Mouse (Mus musculus): ENCODE measurements at regions not wholly inside any gene's neighbourhood (a gene's known extent, or its start where the extent isn't known, plus 50 kb on each side); places are given as distances from the start of the nearest gene placed in this dataset.
A peak's percentile ranks its signal among the peaks of the same experiment; 100 is the strongest.

DNA sequence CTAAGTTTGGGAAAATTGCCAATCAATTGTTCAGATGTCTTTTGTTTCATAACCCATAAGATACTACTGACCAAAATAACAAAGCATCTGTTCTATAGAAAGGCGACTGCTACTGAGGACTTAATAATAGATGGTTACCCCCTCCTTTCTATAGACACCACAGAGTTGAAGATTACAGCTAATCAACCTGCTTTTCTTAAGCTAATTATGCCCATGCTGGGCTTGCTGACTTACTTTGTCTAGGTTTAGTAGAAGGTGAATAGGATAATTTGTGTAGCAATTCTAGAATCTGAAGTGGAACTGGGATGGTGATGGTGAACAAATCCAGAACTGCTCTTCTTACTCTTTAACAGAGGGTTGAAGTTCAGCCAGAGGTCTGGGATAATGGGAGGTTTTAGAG, 53.8 kb upstream of the Tbx18 start:
- DNase-seq (ENCODE audit: low spot score in 2 of 2): no peak

DNA sequence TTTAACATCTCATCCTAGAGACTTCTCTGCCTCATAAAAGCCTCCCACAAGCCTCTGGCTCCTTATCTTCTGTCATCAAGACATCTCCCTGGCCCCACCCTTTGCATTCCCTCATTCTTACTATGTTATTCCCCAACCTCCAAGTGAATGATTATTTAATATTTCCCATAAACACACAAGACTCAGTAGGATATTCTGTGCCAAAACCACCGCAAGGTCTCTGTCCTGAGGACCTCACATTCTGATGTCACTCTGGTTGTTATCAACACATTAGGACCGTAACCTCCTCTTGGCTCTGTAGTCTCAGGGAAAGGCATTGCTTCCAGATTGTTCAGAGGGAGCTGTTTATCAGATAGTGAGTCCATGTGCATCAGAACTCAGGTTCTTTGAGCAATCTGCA, 80.7 kb upstream of the Tbx18 start:
- DNase-seq (ENCODE audit: low spot score in 2 of 2): no peak

DNA sequence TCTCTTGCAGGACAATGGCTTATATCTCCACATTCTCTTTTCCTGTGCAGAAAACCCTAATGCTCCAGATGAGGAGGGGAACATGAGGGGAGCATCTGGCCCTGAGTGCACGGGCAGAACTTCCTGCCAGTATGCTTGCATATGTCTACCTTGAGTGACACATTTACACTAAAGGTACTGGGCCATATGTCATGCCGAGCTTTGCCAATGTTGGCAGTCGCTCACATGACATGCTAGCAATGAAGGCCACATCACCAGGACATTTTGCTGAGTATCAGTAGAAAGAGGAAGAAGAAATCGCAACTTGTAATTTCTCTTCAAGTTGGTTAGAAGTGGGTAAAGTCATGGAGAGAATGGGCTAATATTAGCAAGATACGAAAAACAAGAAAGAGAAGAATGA, 91.2 kb upstream of the Tbx18 start:
- DNase-seq (ENCODE audit: low spot score in 2 of 2): no peak

DNA sequence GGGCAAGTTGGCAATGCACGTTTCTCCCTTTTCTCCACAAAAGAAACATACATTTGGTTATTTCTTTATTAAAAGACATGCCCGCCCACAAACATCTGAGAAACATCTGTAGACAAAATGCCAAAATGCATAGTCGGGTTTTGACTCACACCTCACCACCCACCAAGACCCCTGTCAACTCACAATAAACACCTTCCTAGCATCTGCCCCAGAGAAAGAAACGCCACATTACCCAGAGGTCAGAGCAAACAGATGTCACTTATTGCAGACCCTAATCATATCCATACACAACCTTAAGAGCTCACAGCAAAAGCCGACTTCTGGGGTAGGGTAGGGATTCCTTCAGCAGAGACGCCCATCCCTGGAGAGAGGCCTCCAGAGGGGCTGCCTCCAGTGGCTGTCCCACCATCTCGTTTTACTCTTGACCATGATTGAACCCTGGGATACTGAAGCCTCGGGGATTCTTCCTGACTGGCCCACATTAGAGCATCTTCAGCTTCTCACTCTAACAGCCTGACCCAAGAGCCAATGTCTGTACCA, 93.7 kb upstream of the Tbx18 start:
- DNase-seq (ENCODE audit: low spot score in 2 of 2): no peak

DNA sequence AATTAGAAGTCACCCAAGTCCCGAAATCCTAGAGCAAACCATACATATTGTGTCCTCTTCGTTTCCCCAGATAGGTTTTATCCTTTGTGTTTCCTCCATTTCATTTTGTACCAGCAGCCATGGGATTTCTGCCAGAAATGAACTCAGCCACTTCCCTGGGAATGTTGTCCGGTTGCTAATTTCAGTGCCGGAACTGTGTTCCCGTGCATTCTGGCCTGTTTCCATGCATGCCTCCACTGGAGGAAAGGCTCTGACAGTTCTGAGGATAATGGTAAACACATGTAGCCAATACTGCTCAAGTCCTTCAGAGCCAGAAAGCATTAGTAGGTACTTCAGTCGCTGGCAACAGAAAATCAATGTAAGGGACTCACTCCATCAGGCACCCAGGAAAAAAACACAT, 112.8 kb upstream of the Tbx18 start:
- peak in 1 of 2 experiments; percentile 21 for DNase-seq (ENCODE audit: low spot score in 2 of 2)

DNA sequence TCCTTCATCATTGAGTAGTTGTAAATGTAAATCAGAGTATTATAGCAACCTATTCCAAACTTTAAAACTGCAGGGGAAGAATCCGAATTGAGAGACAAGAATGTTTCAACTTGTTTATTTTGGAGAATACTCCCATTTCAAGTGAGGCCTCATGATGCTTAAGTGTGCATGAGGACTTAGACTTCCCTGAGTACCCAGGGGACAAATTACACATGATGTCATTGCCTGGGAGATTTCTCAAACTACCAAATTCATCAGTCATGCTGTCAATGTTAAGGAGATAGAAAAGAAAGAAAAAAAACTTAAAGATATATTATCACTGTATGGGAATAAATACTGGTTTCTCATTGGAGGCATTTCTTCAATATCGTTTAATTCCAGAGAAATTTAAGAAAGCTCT, 113.4 kb upstream of the Tbx18 start:
- no peak for DNase-seq (ENCODE audit: low spot score in 2 of 2)

DNA sequence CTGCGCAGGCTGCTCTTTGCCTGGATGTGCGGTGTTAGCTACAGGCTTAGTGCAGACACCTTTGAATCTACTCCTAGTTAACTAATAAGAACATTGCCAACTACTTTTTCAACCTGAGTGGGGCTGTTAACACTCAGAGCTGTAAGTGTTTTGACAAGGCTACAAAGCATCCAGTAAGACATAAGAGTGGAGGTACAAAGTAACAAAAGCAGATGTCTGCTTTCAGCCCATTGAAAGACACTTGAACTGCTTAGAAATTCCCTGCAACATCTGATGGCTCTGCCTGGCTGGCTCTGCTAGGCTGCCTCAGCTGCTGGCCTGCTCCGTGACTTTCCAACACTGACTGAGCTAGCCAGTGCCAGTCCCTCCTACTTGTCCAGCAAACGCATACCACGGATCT, 117.8 kb upstream of the Tbx18 start:
- no peak for DNase-seq (ENCODE audit: low spot score in 2 of 2)

DNA sequence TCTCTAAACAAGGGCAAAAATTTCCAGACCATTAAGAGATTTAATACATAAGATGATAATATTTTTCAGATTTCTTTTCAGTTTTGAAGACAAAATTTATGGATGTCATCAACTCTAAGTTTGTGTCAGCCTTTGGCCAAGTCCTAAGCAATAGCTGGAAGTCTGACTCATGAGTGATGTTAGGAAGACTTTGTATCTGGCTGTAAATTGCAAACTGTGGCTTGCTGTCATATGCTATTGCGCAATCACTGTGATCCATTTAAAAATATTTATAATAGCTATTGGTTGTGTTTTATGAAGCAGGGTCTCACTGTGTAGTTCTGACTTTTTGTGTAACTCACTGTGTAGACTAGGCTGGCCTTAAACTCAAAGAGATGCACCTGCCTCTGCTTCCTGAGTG, 119.1 kb upstream of the Tbx18 start:
- DNase-seq (ENCODE audit: low spot score in 2 of 2): no peak

DNA sequence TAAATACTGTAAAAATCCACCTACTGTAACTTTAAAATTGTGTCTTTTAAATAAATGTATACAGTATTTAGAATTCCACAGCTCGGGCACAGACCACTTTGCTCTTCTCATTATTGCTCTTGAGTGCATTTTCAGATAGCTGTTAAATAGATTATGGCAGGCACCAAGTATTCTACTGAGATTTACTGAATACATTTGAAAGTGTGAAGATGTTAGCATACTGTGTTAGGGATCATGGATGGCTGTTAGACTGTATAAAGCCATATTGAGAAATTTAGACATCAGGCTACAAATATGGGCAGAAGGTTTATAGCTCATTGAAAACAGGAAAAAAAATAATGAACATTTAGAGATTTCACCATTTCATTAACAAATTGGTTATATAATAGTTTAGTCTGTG, 130.5 kb upstream of the Tbx18 start:
- DNase-seq (ENCODE audit: low spot score in 2 of 2): no peak

DNA sequence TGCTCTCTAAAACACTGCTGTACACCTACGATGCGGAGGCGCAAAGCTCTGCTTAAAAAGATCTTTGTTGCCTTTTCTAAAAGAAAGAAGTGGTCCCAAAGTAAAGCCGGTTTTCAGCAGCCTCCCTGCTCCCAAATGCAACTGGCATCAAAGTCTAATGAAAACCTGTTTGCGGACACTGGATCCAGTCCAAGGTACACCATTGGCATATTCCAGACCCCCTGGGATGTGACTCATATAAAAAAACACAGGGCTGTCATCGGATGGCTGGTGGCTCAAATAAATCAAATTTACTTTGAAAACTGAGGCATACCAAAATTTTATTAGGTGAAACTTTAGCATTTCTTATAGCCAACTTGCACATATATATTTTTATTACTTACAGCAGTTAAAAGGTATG, 134.2 kb upstream of the Tbx18 start:
- DNase-seq (ENCODE audit: low spot score in 2 of 2): no peak

DNA sequence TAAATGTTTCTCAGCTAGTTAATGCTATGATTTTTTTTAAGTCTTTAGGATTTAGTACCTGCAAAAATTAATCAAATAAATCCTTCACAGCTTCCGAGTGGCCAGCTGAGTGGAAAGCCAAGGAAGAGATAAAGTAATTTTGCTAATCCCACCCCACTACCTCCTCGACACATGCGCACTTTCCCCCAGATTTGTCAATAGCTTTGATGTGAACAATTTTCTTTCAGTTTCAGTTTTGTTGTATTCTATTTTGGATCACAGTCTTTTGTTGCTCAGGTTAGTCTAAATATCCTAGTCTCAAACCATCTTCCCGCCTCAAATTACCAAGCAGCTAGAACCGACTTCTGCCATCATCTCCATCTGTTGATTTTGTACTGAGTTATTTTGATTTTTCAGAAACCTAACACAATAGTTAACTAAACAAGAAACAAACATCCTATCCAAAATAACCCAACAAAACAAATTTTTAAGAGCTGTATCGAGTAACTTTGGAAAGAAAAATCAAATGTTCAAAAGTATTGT, 141.4 kb upstream of the Tbx18 start:
- no peak for DNase-seq (ENCODE audit: low spot score in 2 of 2)

DNA sequence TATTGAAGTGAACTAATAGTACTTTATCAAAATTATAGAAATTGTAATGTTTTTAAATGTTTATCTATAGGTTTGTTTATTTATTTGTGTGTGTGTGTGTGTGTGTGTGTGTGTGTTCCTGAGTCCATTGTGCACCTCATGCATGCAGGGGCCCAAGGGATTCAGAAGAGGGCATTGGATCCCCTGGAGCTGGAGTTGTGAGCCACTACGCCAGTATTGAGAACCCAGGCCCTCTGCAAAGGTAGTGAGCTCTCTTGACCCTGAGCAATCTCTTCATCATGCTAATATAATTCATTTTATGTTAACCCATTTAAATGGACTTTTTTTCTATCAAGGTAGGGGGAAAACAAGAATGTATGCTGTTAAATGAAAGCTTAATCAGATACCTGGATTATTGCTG, 151.5 kb upstream of the Tbx18 start:
- no peak for DNase-seq (ENCODE audit: low spot score in 2 of 2)

DNA sequence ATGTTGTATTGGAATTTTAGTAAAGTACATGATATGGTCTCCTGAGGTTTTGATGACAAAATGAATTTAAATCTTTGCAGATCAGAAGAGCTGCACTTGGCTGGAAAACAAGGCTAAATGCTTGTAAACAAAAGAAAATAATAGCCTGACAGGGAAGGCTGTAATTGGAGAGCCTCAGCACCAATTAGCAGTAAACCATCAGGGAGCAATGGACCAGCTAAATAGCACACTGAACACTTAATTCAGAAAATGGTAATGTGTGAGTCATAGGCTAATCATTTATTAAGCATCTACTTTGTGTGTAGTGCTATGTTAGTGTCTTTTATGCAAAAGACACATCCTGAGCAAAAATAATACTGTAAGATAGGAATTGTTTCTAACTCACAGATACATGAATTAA, 152.0 kb upstream of the Tbx18 start:
- DNase-seq (ENCODE audit: low spot score in 2 of 2): no peak

DNA sequence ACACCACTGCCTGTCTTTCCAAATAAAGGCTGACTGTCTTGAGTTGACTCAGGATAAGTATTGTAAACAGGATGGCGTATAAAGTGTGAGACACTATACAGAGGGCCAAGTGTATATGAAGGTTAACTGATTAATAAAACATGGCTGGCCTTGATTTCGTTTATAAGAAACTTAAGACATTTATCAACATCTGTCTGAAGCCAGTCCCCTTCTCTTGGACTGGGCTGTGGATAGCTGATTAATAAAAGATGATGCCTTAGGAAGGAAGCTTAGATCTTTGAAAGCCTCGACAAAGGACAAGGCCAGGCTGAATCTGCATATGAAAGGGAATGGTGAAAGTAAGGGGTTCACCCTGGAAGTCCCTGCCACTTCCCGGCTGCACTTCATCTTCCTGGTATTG, 163.0 kb upstream of the Tbx18 start:
- DNase-seq (ENCODE audit: low spot score in 2 of 2): no peak

DNA sequence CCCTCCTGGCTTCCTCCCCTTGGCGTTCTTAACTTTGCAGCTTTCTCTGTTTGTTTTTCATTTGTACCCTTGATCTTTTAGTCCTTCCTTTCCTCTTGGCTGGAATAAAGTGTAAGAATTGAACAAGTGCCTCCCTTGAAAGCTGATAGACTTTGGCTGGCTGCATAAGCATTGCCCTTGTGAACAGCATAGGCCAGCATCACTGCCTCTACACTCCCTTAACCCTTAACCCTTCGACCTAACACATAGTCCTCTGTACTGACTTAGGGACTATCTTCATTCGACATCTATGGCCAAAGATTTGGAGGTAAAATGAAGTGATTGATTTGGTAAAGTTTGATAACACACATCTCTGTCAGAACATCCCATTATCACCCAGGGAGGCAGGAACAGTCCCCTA, 163.5 kb upstream of the Tbx18 start:
- no peak for DNase-seq (ENCODE audit: low spot score in 2 of 2)

DNA sequence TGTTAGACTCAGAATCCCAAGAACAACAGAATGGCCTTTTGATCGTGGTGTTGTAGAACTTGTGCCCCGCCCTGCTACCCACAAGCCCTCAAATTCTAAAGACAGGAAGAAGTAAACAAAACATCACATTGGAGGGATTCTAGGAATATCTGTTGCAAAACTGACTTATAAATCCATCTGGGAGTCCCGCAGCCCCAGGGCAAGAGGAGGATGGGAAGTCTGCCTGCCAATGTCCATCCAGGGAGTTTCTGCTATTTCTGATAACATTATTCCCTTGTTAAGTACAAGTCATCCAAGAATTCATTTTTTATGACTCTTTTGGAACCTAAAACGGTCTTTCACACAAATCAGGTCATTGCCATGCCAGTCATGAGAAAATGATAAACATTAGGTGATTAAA, 164.5 kb upstream of the Tbx18 start:
- DNase-seq (ENCODE audit: low spot score in 2 of 2): no peak

DNA sequence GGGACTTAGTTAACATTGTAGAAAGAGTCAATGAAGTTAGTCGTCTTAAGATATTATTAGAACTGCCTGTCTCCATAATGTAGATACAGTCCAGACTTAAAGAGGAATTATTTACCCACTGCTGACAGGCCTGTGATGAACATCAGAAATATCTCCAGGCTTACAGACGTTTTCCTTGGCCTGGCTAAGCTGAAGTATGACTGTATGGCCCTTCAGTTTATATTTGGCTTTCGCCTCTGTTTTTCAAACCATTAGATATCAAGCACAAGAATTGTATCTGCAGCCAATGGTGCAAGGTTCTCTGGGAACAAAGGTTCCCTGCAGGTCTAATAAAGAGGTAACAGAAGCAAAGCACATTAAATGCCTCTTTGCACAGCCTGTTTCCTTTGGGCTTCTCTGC, 166.3 kb upstream of the Tbx18 start:
- DNase-seq (ENCODE audit: low spot score in 2 of 2): no peak

DNA sequence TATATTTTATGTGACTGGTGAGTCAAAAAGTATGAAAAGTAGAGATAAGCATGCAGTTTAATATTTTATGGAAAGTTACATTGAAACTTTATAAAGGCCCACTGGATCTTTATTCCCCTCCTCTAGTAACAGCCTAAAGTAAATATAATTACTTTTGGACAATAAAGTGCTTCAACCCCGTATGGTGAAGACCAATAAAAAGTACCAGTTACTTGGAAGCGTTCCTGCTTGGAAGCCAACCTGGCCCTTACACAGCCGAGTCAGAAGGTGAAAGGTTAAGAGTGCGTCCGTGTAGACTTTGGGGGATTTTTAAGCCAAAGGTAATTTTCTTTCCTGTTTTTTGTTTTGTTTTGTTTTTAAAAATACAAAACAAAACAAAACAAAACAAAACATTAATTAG, 168.3 kb upstream of the Tbx18 start:
- DNase-seq (ENCODE audit: low spot score in 2 of 2): no peak

DNA sequence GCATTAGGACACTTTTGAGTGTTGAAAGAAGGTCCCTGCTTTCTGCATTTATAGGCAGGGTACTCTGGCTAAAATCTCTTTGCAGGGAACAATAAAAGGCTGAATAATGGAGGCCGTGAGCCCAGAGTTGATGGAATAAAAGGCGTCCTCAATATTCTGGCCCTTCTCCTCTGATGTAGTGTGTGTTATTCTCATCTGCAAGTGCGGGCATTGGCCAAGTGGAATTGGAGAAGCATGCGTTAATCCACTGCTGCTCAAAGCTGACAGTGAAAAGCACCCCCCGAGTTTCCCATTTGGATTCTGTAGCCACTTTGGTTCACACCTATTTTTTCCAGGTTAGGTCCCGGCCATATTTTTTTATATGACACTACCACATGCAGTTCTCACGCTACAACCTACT, 168.7 kb upstream of the Tbx18 start:
- no peak for DNase-seq (ENCODE audit: low spot score in 2 of 2)

DNA sequence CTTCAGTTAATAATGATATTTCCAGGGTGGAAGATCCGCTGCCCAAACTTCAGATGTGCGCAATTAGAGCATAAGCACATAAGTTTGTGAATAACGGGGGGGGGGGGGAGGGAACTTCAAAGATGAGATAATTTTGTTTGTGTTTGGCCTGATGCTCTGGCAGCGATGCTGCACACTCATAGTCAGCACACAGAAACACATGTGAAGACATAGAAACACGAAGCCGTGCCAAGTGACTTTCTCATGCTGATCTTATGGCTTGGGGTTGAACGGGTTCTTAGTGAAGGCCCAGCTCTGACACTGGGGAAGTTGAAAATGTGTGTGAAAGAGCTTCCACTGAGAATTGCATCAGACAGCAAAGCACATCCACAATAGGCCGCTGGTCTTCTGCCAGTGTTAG, 190.2 kb upstream of the Tbx18 start:
- no peak for DNase-seq (ENCODE audit: low spot score in 2 of 2)

DNA sequence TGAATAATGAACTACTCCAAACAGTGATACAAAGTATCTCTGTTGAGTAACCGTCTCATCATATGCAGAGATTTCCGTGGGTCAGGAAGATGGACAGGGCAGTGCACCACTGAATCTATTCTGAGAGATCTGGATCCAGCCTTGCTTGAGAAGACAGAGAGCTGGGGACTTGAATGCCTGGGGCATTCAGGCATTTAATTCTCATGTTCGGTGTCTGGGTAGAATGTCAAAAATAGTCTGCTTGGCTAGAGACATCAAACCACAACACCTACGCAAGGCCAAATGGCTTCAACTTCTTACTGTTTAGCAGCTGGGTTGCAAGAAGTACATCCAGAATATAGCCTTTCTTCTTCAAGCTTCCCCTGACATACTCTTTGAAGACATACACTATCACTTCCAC, 194.1 kb upstream of the Tbx18 start:
- no peak for DNase-seq (ENCODE audit: low spot score in 2 of 2)

DNA sequence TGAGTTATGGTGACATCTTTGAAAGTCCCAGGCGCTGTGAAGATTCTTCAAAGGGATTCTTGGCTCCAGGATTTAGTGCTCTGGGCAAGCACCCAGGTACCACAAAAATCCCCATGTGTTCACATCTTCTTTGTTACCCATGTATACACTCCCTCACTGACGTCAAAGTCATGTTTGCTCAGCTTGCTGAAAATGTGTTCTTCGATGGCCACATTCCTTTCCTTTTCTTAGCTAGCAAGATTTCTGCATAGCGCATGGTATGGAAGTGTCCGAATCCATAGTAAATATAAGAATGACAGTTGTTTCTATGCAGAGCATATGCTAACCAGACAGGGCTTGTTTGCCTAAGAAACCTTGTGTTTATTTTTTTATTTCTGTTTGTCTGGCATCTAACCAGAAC, 202.2 kb upstream of the Tbx18 start:
- DNase-seq (ENCODE audit: low spot score in 2 of 2): no peak

DNA sequence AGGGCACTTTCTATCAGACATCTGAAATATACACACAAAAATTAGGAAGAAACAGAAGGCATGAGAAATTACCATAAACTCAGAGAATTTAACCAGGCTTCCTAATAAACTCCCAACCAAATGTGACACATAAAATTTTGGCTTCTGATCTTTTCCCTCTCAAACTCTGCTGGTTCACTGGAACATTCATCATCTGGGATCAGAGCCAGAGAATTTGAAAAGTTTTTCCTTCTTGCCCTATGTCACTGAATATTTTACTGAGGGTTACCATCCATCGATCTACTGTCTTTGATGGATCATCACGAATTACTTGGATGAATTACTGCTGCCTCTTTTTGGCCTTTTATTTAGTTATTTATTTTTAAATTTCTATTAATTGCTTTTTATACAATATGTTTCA, 221.4 kb upstream of the Tbx18 start:
- no peak for DNase-seq (ENCODE audit: low spot score in 2 of 2)

DNA sequence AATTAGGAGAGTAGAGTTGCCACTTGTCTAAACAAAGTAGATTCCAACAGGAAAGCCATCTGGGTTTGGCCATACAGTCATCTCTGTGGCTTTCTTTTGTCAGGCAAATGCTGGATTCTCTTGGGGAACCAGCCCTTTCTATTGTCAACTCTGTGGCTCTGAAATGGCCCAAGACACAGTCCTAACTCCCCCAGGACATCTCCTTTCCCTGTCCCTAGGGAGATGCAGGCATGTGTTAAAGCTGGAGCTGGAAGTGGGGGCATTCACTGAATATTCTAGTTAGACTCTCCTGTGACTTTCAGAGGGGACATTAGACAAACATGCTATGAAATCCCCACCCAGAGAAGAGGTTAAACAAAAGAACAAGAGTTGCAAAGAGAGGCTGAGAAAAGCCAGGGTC, 223.9 kb upstream of the Tbx18 start:
- no peak for DNase-seq (ENCODE audit: low spot score in 2 of 2)

DNA sequence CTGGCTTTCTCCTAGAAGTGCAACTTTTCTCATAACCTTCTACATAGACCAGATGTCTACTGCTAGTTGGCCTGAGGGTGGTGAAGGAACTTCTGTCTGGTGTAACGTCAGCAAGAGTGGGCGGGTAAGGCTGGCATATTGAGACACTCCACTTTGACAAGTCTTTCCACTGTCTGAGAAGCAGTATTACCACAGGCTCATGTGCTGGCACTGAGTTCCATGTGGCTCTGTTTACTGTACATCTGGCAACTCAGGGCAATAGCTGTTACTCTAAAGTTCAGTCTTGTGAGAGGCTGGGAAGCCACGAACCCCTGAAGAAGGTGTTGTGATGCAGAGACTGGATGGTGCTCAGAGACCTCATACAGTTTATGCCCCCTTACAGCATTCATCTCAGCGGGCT, 230.7 kb upstream of the Tbx18 start:
- DNase-seq (ENCODE audit: low spot score in 2 of 2): no peak
